ENCODE assay signal across 8 mouse cellular contexts in the genomic region with DNA sequence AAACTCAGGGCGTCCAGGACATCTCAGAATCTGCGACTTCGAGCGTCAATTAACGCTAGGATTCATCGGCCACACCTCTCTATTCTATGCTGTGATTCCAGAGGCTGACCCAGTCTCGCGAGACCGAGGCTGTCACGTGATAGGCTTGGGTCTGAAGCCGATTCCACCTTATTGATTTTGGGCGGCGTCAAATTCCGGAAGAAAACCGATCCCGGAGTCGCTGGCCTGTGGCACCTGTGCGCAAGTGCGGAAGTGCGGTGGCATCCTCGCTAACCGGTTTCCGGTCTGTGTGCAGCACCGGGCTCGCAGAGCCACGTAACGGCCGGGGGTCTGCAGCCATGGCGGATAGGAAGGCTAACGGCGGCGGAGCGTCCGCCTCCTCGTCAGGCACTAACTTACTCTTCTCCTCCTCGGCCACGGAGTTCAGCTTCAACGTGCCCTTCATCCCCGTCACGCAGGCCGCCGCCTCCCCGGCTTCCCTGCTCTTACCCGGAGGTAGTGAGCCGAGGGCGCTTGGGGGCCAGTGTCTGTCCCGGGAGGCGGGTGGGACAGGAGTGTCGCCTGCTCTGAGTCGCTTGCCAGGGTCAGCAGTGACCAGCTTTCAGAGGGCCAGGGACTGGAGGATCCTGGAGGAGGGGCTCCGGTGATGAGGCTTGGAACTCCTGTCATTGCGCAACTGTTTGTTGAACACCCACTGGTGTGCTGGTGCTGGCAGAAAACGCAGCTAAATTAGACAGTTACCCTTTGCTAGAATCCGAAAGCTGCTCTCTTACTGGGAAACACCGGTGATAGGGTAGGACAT. TPM values are rescaled to one million over a fixed set of nuclear protein-coding genes. Genes with fewer than 3 reads are reported as not detected.
DNase-seq lines count a peak whose midpoint lies in the region; ATAC-seq lines count a peak whose summit lies in the region.

Gene Sec23ip, plus strand, starts transcription at position 260 of the 802 bp plus-strand sequence.

- H3K4me1 ChIP-seq in hindbrain, embryonic 11.5 days (replicated peaks; ENCODE audit: control insufficient read depth, insufficient read depth, low read length) = peaks cover 5% of the 10 kb centered on the region; the same call in 1 of the 2 replicates

- H3K36me3 ChIP-seq in hindbrain, embryonic 11.5 days (ENCODE audit: control insufficient read depth, insufficient read depth, low read length) = no peaks in the 10 kb centered on the region

- under 1% methylated on average over 46 of the region's 55 CpGs for WGBS in hindbrain, embryonic 11.5 days

- H3K27me3 ChIP-seq in hindbrain, embryonic 11.5 days (ENCODE audit: control insufficient read depth, insufficient read depth, low read length) = 0 out of 2 replicates have a peak, but pooled peaks cover 2% of the 10 kb centered on the region

- DNase-seq in Muller cell, postnatal 12 days (ENCODE audit: inconsistent ontology term) = peak; percentile 96
- DNase-seq in cerebellum, adult 9-11 months = peak; percentile 99
- DNase-seq in frontal cortex, adult 2 months (ENCODE audit: extremely low spot score in 1 of 2, low spot score in 1 of 2) = peak; percentile 99
- DNase-seq in hindbrain, embryonic 11.5 days (ENCODE audit: low spot score) = peak; percentile 97
- peak; percentile 94 to 96 for DNase-seq in layer of hippocampus, postnatal 10 days (ENCODE audit: low spot score in 2 of 2)
- DNase-seq in lung, postnatal 10 days = peak; percentile 99
- DNase-seq in ovary, postnatal 36 days (ENCODE audit: low spot score) = peak; percentile 96
- peak; percentile 97 for DNase-seq in thymus, postnatal 25 days

- H3K9me3 ChIP-seq in hindbrain, embryonic 11.5 days (ENCODE audit: control insufficient read depth, low read length) = no peaks in the 10 kb centered on the region

- H3K4me2 ChIP-seq in hindbrain, embryonic 11.5 days (replicated peaks; ENCODE audit: low read depth, low read length) = peak within 1 kb of the TSS; percentile 73

- peak within 1 kb of the TSS; percentile 92 for H3K9ac ChIP-seq in hindbrain, embryonic 11.5 days (ENCODE audit: low read depth, low read length)

- 0 out of 2 replicates have a peak within 1 kb of the TSS, but pooled peaks have one; percentile 58 for H3K27ac ChIP-seq in hindbrain, embryonic 11.5 days (ENCODE audit: low read depth, low read length)

- ATAC-seq in hindbrain, embryonic 11.5 days (ENCODE audit: low FRiP score) = peak; percentile 89

- H3K4me3 ChIP-seq in hindbrain, embryonic 11.5 days (ENCODE audit: low read depth, low read length) = peak within 1 kb of the TSS; percentile 94

RNA-seq across cellular contexts. Expression of gene Sec23ip, which starts in this region (rescaled TPM):
- polyA plus RNA-seq in frontal cortex, adult 2 months (2012; rRNA removed) = 18.2 and 19.0 TPM in 2 replicates
- polyA plus RNA-seq in hindbrain, embryonic 11.5 days (2014; fragmentation: Nextera tagmentation; extraction: Ambion mirVana) = 44.3 and 46.1 TPM in 2 replicates
- 10 to 100 TPM; 34.7 to 37.1 TPM for total RNA-seq in layer of hippocampus, postnatal 10 days (2021)

Comparison
In these comparisons a context has a peak if more than half of its experiments do, and no peak if none do; other contexts are left out.
1. Peak in every context shown above with its lines: DNase-seq, ATAC-seq, H3K4me3 ChIP-seq and H3K27ac ChIP-seq.